Mouse (Mus musculus) C3H10T1/2 (cell line): ENCODE results near the gene Abca7. TPM values are rescaled to one million over a fixed set of nuclear protein-coding genes. Genes with fewer than 3 reads are reported as not detected.

Experiments
- polyA plus RNA-seq, 2 experiments: library from polyadenylated mRNA; unstranded; fragments of >200 nt; fragmentation: generic; extraction: Trizol; gene quantifications; one replicate each; pipeline ENCODE4 v1.2.1; 2012; ENCODE audit warnings: missing spikeins in 2 of 2

Gene Abca7
- polyA plus RNA-seq = 1 to 10 TPM; 3.5 to 8.4 TPM

GRCm38 (mm10) chr10:79996272-79997033, at the start of gene Abca7:
TSS of gene Abca7 (plus strand) at chr10:79996494.

GRCm38 (mm10) chr10:79959847-79960601, 36.3 kb upstream of the Abca7 start, which contains the start of gene Wdr18:
TSS of gene Wdr18 (plus strand) at chr10:79960152.

GRCm38 (mm10) chr10:79970415-79971182, 25.7 kb upstream of the Abca7 start, which contains the start of gene Grin3b:
TSS of gene Grin3b (plus strand) at chr10:79970715.

GRCm38 (mm10) chr10:79984195-79984816, 12.0 kb upstream of the Abca7 start, which contains the start of gene Tmem259:
TSS of gene Tmem259 (minus strand) at chr10:79984330.

GRCm38 (mm10) chr10:79988506-79989271, 7.6 kb upstream of the Abca7 start, which contains the start of gene Cnn2:
TSS of gene Cnn2 (plus strand) at chr10:79988584.

GRCm38 (mm10) chr10:80016511-80016910, 20.2 kb downstream of the Abca7 start, which contains the start of gene Arhgap45:
TSS of gene Arhgap45 (plus strand) at chr10:80016653.

GRCm38 (mm10) chr10:80039559-80039979, 43.3 kb downstream of the Abca7 start, which contains the start of gene Polr2e:
TSS of gene Polr2e (minus strand) at chr10:80039795.

GRCm38 (mm10) chr10:80047041-80047565, 50.8 kb downstream of the Abca7 start, which contains the start of gene Gpx4:
TSS of gene Gpx4 (plus strand) at chr10:80047166.

Other genes with a start within 250 kb of the Abca7 start
- 10 to 100 TPM; 66.4 to 68.7 TPM for gene Polrmt, start 249.9 kb upstream of the Abca7 start, polyA plus RNA-seq
- under 1 TPM; 0.05 to 0.19 TPM for gene Fgf22, start 241.4 kb upstream of the Abca7 start, polyA plus RNA-seq
- gene Rnf126, start 229.5 kb upstream of the Abca7 start, polyA plus RNA-seq = 100 to 1,000 TPM in 1 of 2 experiments, 10 to 100 TPM in 1; 81.0 to 105 TPM
- gene Fstl3, start 219.2 kb upstream of the Abca7 start, polyA plus RNA-seq = 1 to 10 TPM; 4.7 to 6.0 TPM
- under 1 TPM; 0.07 to 0.27 TPM for gene Prss57, start 205.5 kb upstream of the Abca7 start, polyA plus RNA-seq
- gene Palm, start 202.9 kb upstream of the Abca7 start, polyA plus RNA-seq = 100 to 1,000 TPM in 1 of 2 experiments, 10 to 100 TPM in 1; 79.5 to 140 TPM
- under 1 TPM; 0.04 to 0.12 TPM for gene Misp, start 175.5 kb upstream of the Abca7 start, polyA plus RNA-seq
- 100 to 1,000 TPM; 188 to 194 TPM for gene Ptbp1, start 142.1 kb upstream of the Abca7 start, polyA plus RNA-seq
- gene Prtn3, start 122.0 kb upstream of the Abca7 start, polyA plus RNA-seq = 1 to 10 TPM in 1 of 2 experiments, not detected in 1; 2.4 TPM
- gene Plppr3, start 121.9 kb upstream of the Abca7 start, polyA plus RNA-seq = 1 to 10 TPM in 1 of 2 experiments, under 1 TPM in 1; 0.34 to 8.2 TPM
- under 1 TPM in 1 of 2 experiments, not detected in 1; 0.06 TPM for gene Elane, start 110.2 kb upstream of the Abca7 start, polyA plus RNA-seq
- gene Cfd, start 105.6 kb upstream of the Abca7 start, polyA plus RNA-seq = under 1 TPM in 1 of 2 experiments, not detected in 1; 0.05 TPM
- gene Med16, start 87.6 kb upstream of the Abca7 start, polyA plus RNA-seq = 10 to 100 TPM; 43.2 to 83.7 TPM
- gene Gm26602, start 85.6 kb upstream of the Abca7 start, polyA plus RNA-seq = not detected
- 1 to 10 TPM in 1 of 2 experiments, under 1 TPM in 1; 0.13 to 3.3 TPM for gene Kiss1r, start 79.5 kb upstream of the Abca7 start, polyA plus RNA-seq
- gene R3hdm4, start 75.3 kb upstream of the Abca7 start, polyA plus RNA-seq = 100 to 1,000 TPM in 1 of 2 experiments, 10 to 100 TPM in 1; 61.0 to 121 TPM
- gene Arid3a, start 69.5 kb upstream of the Abca7 start, polyA plus RNA-seq = under 1 TPM; 0.29 to 0.85 TPM
- 100 to 1,000 TPM in 1 of 2 experiments, 10 to 100 TPM in 1; 29.0 to 130 TPM for gene Wdr18, start 36.3 kb upstream of the Abca7 start, polyA plus RNA-seq
- under 1 TPM; 0.12 to 0.79 TPM for gene Grin3b, start 25.8 kb upstream of the Abca7 start, polyA plus RNA-seq
- 100 to 1,000 TPM; 105 to 141 TPM for gene Tmem259, start 12.2 kb upstream of the Abca7 start, polyA plus RNA-seq
- 100 to 1,000 TPM; 426 to 430 TPM for gene Cnn2, start 7.9 kb upstream of the Abca7 start, polyA plus RNA-seq
- under 1 TPM; 0.58 to 0.84 TPM for gene Arhgap45, start 20.2 kb downstream of the Abca7 start, polyA plus RNA-seq
- gene Polr2e, start 43.3 kb downstream of the Abca7 start, polyA plus RNA-seq = 100 to 1,000 TPM; 195 to 403 TPM
- 1,000 to 10,000 TPM; 1,157 to 1,905 TPM for gene Gpx4, start 50.7 kb downstream of the Abca7 start, polyA plus RNA-seq
- 10 to 100 TPM; 15.6 to 42.5 TPM for gene Sbno2, start 109.1 kb downstream of the Abca7 start, polyA plus RNA-seq
- 100 to 1,000 TPM in 1 of 2 experiments, 10 to 100 TPM in 1; 91.0 to 141 TPM for gene Stk11, start 119.3 kb downstream of the Abca7 start, polyA plus RNA-seq
- gene Atp5d, start 142.1 kb downstream of the Abca7 start, polyA plus RNA-seq = 1,000 to 10,000 TPM in 1 of 2 experiments, 100 to 1,000 TPM in 1; 776 to 1,441 TPM
- gene Cbarp, start 144.3 kb downstream of the Abca7 start, polyA plus RNA-seq = 10 to 100 TPM in 1 of 2 experiments, 1 to 10 TPM in 1; 4.8 to 18.5 TPM
- 10 to 100 TPM; 25.4 to 86.5 TPM for gene Midn, start 151.8 kb downstream of the Abca7 start, polyA plus RNA-seq
- 100 to 1,000 TPM in 1 of 2 experiments, 10 to 100 TPM in 1; 20.0 to 104 TPM for gene Cirbp, start 169.5 kb downstream of the Abca7 start, polyA plus RNA-seq
- gene 1600002K03Rik, start 176.4 kb downstream of the Abca7 start, polyA plus RNA-seq = 10 to 100 TPM; 22.6 to 31.6 TPM
- gene Efna2, start 183.0 kb downstream of the Abca7 start, polyA plus RNA-seq = 1 to 10 TPM; 1.7 to 6.3 TPM
- gene Mum1, start 229.9 kb downstream of the Abca7 start, polyA plus RNA-seq = 10 to 100 TPM; 28.9 to 57.4 TPM